8 mouse cellular contexts compared by ENCODE assay signal in genomic region chr7:111694312-111694711, GRCm38 (mm10).
A peak's percentile ranks its signal among the peaks of the same experiment; 100 is the strongest.
DNase-seq lines count a peak whose midpoint lies in the region; ATAC-seq and TF ChIP-seq lines count a peak whose summit lies in the region.

No protein-coding gene starts in this region.

- no peak overlapping the region for H3K4me2 ChIP-seq in hindbrain, embryonic 15.5 days
- H3K4me2 ChIP-seq in hindbrain, embryonic 12.5 days (replicated peaks), result no peak overlapping the region
- no peak overlapping the region for H3K4me2 ChIP-seq in forebrain, embryonic 12.5 days

- no peaks in the 10 kb centered on the region for H3K27me3 ChIP-seq in hindbrain, embryonic 15.5 days
- no peaks in the 10 kb centered on the region for H3K27me3 ChIP-seq in hindbrain, embryonic 12.5 days
- no peaks in the 10 kb centered on the region for H3K27me3 ChIP-seq in thymus, adult 2 months (ENCODE audit: control insufficient read depth, insufficient read depth, low read length)
- no peaks in the 10 kb centered on the region for H3K27me3 ChIP-seq in forebrain, embryonic 12.5 days

- TF ChIP-seq CTCF in thymus, adult 2 months (IDR thresholded peaks at IDR 0.05; ENCODE audit: borderline replicate concordance, control insufficient read depth, extremely low read depth, insufficient read depth, low read length, poor library complexity), result no peak

- H3K9me3 ChIP-seq in hindbrain, embryonic 15.5 days, result no peaks in the 10 kb centered on the region
- no peaks in the 10 kb centered on the region for H3K9me3 ChIP-seq in hindbrain, embryonic 12.5 days (replicated peaks)
- H3K9me3 ChIP-seq in forebrain, embryonic 12.5 days, result no peaks in the 10 kb centered on the region

- WGBS in hindbrain, embryonic 15.5 days, result 56% methylated on average over 6 of the region's 6 CpGs
- WGBS in hindbrain, embryonic 12.5 days, result 78% methylated on average over 6 of the region's 6 CpGs
- WGBS in thymus, adult 2 months, result 90% methylated on average over 6 of the region's 6 CpGs
- WGBS in forebrain, embryonic 12.5 days, result 84% methylated on average over 6 of the region's 6 CpGs

- peaks cover 13% of the 10 kb centered on the region; the same call in 1 of the 2 replicates for H3K4me1 ChIP-seq in hindbrain, embryonic 15.5 days (replicated peaks)
- H3K4me1 ChIP-seq in hindbrain, embryonic 12.5 days, result peaks cover 6% of the 10 kb centered on the region; the same call in 1 of the 2 replicates
- no peaks in the 10 kb centered on the region for H3K4me1 ChIP-seq in thymus, adult 2 months (replicated peaks; ENCODE audit: control insufficient read depth, insufficient read depth, low read length)
- H3K4me1 ChIP-seq in forebrain, embryonic 12.5 days, result peaks cover 19% of the 10 kb centered on the region

- no peaks in the 10 kb centered on the region for H3K36me3 ChIP-seq in hindbrain, embryonic 15.5 days
- H3K36me3 ChIP-seq in hindbrain, embryonic 12.5 days, result no peaks in the 10 kb centered on the region
- H3K36me3 ChIP-seq in thymus, adult 2 months (ENCODE audit: control insufficient read depth, insufficient read depth, low read length), result no peaks in the 10 kb centered on the region
- H3K36me3 ChIP-seq in forebrain, embryonic 12.5 days (replicated peaks), result no peaks in the 10 kb centered on the region

- DNase-seq in adipocyte (ENCODE audit: low spot score), result peak; percentile 98
- DNase-seq in fat pad, adult 2 months (ENCODE audit: extremely low read depth, low read depth, low spot score), result peak; percentile 96
- peak; percentile 78 for DNase-seq in heart, postnatal 4 days
- DNase-seq in natural killer cell, adult 2 months (ENCODE audit: low spot score in 2 of 2), result no peak
- DNase-seq in thymus, adult 2 months, result no peak

- no peak overlapping the region for H3K27ac ChIP-seq in hindbrain, embryonic 15.5 days (replicated peaks)
- no peak overlapping the region for H3K27ac ChIP-seq in hindbrain, embryonic 12.5 days
- H3K27ac ChIP-seq in thymus, adult 2 months (ENCODE audit: control insufficient read depth, insufficient read depth, low read length), result no peak overlapping the region
- H3K27ac ChIP-seq in forebrain, embryonic 12.5 days, result no peak overlapping the region

- no peak for TF ChIP-seq POLR2A in thymus, adult 2 months (IDR thresholded peaks at IDR 0.05; ENCODE audit: control insufficient read depth, extremely low read depth, insufficient read depth, low read length, poor library complexity)

- peak; percentile 52; the same call in 1 of the 2 replicates for ATAC-seq in hindbrain, embryonic 15.5 days (ENCODE audit: low FRiP score, low read depth)
- no peak for ATAC-seq in hindbrain, embryonic 12.5 days (ENCODE audit: low FRiP score)
- no peak for ATAC-seq in forebrain, embryonic 12.5 days (ENCODE audit: low FRiP score)

- no peak overlapping the region for H3K9ac ChIP-seq in hindbrain, embryonic 15.5 days
- no peak overlapping the region for H3K9ac ChIP-seq in hindbrain, embryonic 12.5 days
- H3K9ac ChIP-seq in forebrain, embryonic 12.5 days, result no peak overlapping the region

- no peak overlapping the region for H3K4me3 ChIP-seq in hindbrain, embryonic 15.5 days
- H3K4me3 ChIP-seq in hindbrain, embryonic 12.5 days, result no peak overlapping the region
- no peak overlapping the region for H3K4me3 ChIP-seq in thymus, adult 2 months (ENCODE audit: control insufficient read depth, insufficient read depth, low read length)
- no peak overlapping the region for H3K4me3 ChIP-seq in forebrain, embryonic 12.5 days (replicated peaks)

Comparison
In these comparisons a context has a peak if more than half of its experiments do, and no peak if none do; other contexts are left out.
1. DNase-seq: peak in adipocyte (single experiment), fat pad, adult 2 months (single experiment) and heart, postnatal 4 days (single experiment); none in natural killer cell, adult 2 months (0 of 2) and thymus, adult 2 months (single experiment).